In genomic region chr19:9899072-9899779, GRCm38 (mm10) we compare ENCODE assay signal across 8 mouse cellular contexts. TPM values are rescaled to one million over a fixed set of nuclear protein-coding genes. Genes with fewer than 3 reads are reported as not detected.
DNase-seq lines count a peak whose midpoint lies in the region; ATAC-seq and TF ChIP-seq lines count a peak whose summit lies in the region.

Gene Incenp (minus strand): TSS chr19:9899551.

- ATAC-seq in G1E (ENCODE audit: extremely low read depth, insufficient number of reproducible peaks, low FRiP score, poor library complexity, severe bottlenecking) = peak; percentile 90
- ATAC-seq in forebrain, embryonic 16.5 days = peak; percentile 99
- peak; percentile 98 for ATAC-seq in lung, embryonic 14.5 days (ENCODE audit: insufficient read depth)

- peaks cover 38% of the 10 kb centered on the region for H3K36me3 ChIP-seq in G1E (replicated peaks)
- H3K36me3 ChIP-seq in forebrain, embryonic 16.5 days (ENCODE audit: control insufficient read depth, insufficient read depth) = 0 out of 2 replicates have a peak, but pooled peaks cover 2% of the 10 kb centered on the region
- peaks cover 27% of the 10 kb centered on the region for H3K36me3 ChIP-seq in lung, embryonic 14.5 days (ENCODE audit: insufficient read depth)
- H3K36me3 ChIP-seq in thymus, adult 2 months (ENCODE audit: control insufficient read depth, insufficient read depth, low read length) = peaks cover 8% of the 10 kb centered on the region; the same call in 1 of the 2 replicates

- H3K9ac ChIP-seq in forebrain, embryonic 16.5 days (replicated peaks; ENCODE audit: low read depth, low read length) = peak within 1 kb of the TSS; percentile 71
- H3K9ac ChIP-seq in lung, embryonic 14.5 days = peak within 1 kb of the TSS; percentile 93

- H3K9me3 ChIP-seq in G1E (replicated peaks) = no peaks in the 10 kb centered on the region
- H3K9me3 ChIP-seq in forebrain, embryonic 16.5 days (ENCODE audit: control insufficient read depth, low read length) = no peaks in the 10 kb centered on the region
- no peaks in the 10 kb centered on the region for H3K9me3 ChIP-seq in lung, embryonic 14.5 days (ENCODE audit: low read depth, low read length)

- TF ChIP-seq POLR2A in olfactory bulb, adult 2 months (IDR thresholded peaks at IDR 0.05; ENCODE audit: insufficient read depth, low read depth, low read length) = peak; percentile 77; the same call in 1 of the 2 replicates
- TF ChIP-seq POLR2A in thymus, adult 2 months (IDR thresholded peaks at IDR 0.05; ENCODE audit: control insufficient read depth, extremely low read depth, insufficient read depth, low read length, poor library complexity) = peak; percentile 95

- H3K27ac ChIP-seq in forebrain, embryonic 16.5 days (ENCODE audit: low read length) = peak within 1 kb of the TSS; percentile 92
- peak within 1 kb of the TSS; percentile 90 for H3K27ac ChIP-seq in layer of hippocampus, adult 2 months
- peak within 1 kb of the TSS; percentile 90 for H3K27ac ChIP-seq in lung, embryonic 14.5 days (ENCODE audit: low read depth)
- peak within 1 kb of the TSS; percentile 92 for H3K27ac ChIP-seq in olfactory bulb, adult 2 months (ENCODE audit: insufficient read depth, low read depth, low read length)
- peak within 1 kb of the TSS; percentile 85 for H3K27ac ChIP-seq in thymus, adult 2 months (ENCODE audit: control insufficient read depth, insufficient read depth, low read length)

- DNase-seq in G1E (ENCODE audit: low spot score) = peak; percentile 80
- peak; percentile 87 to 95 for DNase-seq in cerebellum, adult 18-20 months
- DNase-seq in heart, postnatal 36 days = peak; percentile 88 to 89
- peak; percentile 93 to 97 for DNase-seq in layer of hippocampus, adult 2 months (ENCODE audit: low spot score in 2 of 2)
- DNase-seq in lung, embryonic 14.5 days = peak; percentile 98
- DNase-seq in thymus, adult 2 months = peak; percentile 93

- H3K4me1 ChIP-seq in G1E (ENCODE audit: insufficient read depth, low read depth, low read length) = peaks cover 51% of the 10 kb centered on the region
- H3K4me1 ChIP-seq in forebrain, embryonic 16.5 days (replicated peaks; ENCODE audit: control insufficient read depth, insufficient read depth, low read length) = peaks cover 21% of the 10 kb centered on the region
- peaks cover 17% of the 10 kb centered on the region for H3K4me1 ChIP-seq in lung, embryonic 14.5 days (ENCODE audit: insufficient read depth)
- no peaks in the 10 kb centered on the region for H3K4me1 ChIP-seq in olfactory bulb, adult 2 months (ENCODE audit: control insufficient read depth, insufficient read depth, low read length)
- peaks cover 10% of the 10 kb centered on the region for H3K4me1 ChIP-seq in thymus, adult 2 months (replicated peaks; ENCODE audit: control insufficient read depth, insufficient read depth, low read length)

- H3K27me3 ChIP-seq in G1E (ENCODE audit: insufficient read depth, low read length) = no peaks in the 10 kb centered on the region
- no peaks in the 10 kb centered on the region for H3K27me3 ChIP-seq in forebrain, embryonic 16.5 days (replicated peaks; ENCODE audit: control insufficient read depth, insufficient read depth, low read length)
- no peaks in the 10 kb centered on the region for H3K27me3 ChIP-seq in lung, embryonic 14.5 days (ENCODE audit: insufficient read depth, low read length)
- no peaks in the 10 kb centered on the region for H3K27me3 ChIP-seq in thymus, adult 2 months (ENCODE audit: control insufficient read depth, insufficient read depth, low read length)

- no peak for TF ChIP-seq CTCF in G1E (IDR thresholded peaks at IDR 0.05; ENCODE audit: low read depth, low read length)
- TF ChIP-seq CTCF in layer of hippocampus, adult 2 months (conservative IDR thresholded peaks at IDR 0.05) = no peak
- TF ChIP-seq CTCF in lung, embryonic 14.5 days (IDR thresholded peaks at IDR 0.05; ENCODE audit: low read depth) = 0 out of 2 replicates have a peak, but pooled peaks have one; percentile 7
- TF ChIP-seq CTCF in olfactory bulb, adult 2 months (IDR thresholded peaks at IDR 0.05; ENCODE audit: insufficient read depth, low read depth, low read length) = no peak
- TF ChIP-seq CTCF in thymus, adult 2 months (IDR thresholded peaks at IDR 0.05; ENCODE audit: borderline replicate concordance, control insufficient read depth, extremely low read depth, insufficient read depth, low read length, poor library complexity) = 0 out of 2 replicates have a peak, but pooled peaks have one; percentile 7

- H3K4me3 ChIP-seq in G1E (ENCODE audit: low read depth, low read length) = peak within 1 kb of the TSS; percentile 93
- H3K4me3 ChIP-seq in forebrain, embryonic 16.5 days (replicated peaks; ENCODE audit: low read length) = peak within 1 kb of the TSS; percentile 91
- H3K4me3 ChIP-seq in layer of hippocampus, adult 2 months = peak within 1 kb of the TSS; percentile 96
- H3K4me3 ChIP-seq in lung, embryonic 14.5 days (ENCODE audit: low read depth, low read length) = peak within 1 kb of the TSS; percentile 96
- peak within 1 kb of the TSS; percentile 66 for H3K4me3 ChIP-seq in olfactory bulb, adult 2 months (ENCODE audit: insufficient read depth, low read depth, low read length)
- H3K4me3 ChIP-seq in thymus, adult 2 months (ENCODE audit: control insufficient read depth, insufficient read depth, low read length) = peak within 1 kb of the TSS; percentile 90

- intact Hi-C loops in heart, postnatal 36 days (cut with DNase I) = loop anchor here (10.0 kb wide), 1 partner anchor 674 kb away; no protein-coding TSS in a partner anchor

- H3K4me2 ChIP-seq in forebrain, embryonic 16.5 days (ENCODE audit: low read length) = peak within 1 kb of the TSS; percentile 78
- H3K4me2 ChIP-seq in lung, embryonic 14.5 days = peak within 1 kb of the TSS; percentile 71

- WGBS in forebrain, embryonic 16.5 days = under 1% methylated on average over 58 of the region's 58 CpGs
- under 1% methylated on average over 58 of the region's 58 CpGs for WGBS in lung, embryonic 14.5 days
- under 1% methylated on average over 58 of the region's 58 CpGs for WGBS in olfactory bulb, adult 2 months
- under 1% methylated on average over 58 of the region's 58 CpGs for WGBS in thymus, adult 2 months

RNA-seq across cellular contexts. Expression of gene Incenp, which starts in this region (rescaled TPM):
- total RNA-seq in G1E (2014; fragmentation: Nextera tagmentation) (125 and 160 TPM in 2 replicates), G1E (2017) (73.2 and 83.8 TPM in 2 replicates)
- 187 and 221 TPM in 2 replicates for polyA plus RNA-seq in G1E (2012)
- polyA plus RNA-seq in forebrain, embryonic 16.5 days (2015; fragmentation: Nextera tagmentation; extraction: Ambion mirVana) = 43.0 and 48.6 TPM in 2 replicates
- 1 to 10 TPM; 6.6 TPM for total RNA-seq in heart, postnatal 36 days (2021)
- 10 to 100 TPM; 13.9 to 14.0 TPM for total RNA-seq in layer of hippocampus, adult 2 months (2021)
- polyA plus RNA-seq in lung, embryonic 14.5 days (2014; fragmentation: Nextera tagmentation; extraction: Ambion mirVana) = 120 and 137 TPM in 2 replicates
- not detected in 2 replicates for polyA plus RNA-seq in olfactory bulb, adult 2 months (2012; ENCODE audit: insufficient read depth, insufficient read length, low replicate concordance, missing spikeins)
- polyA plus RNA-seq in thymus, adult 2 months (2012; rRNA removed) = 88.0 and 109 TPM in 2 replicates

Comparison
In these comparisons a context has a peak if more than half of its experiments do, and no peak if none do; other contexts are left out.
1. Peak in every context shown above with its lines: DNase-seq, ATAC-seq, H3K4me3 ChIP-seq and H3K27ac ChIP-seq.
2. RNA of gene Incenp (total RNA-seq): 73.2 to 160 TPM in G1E; 13.9 to 14.0 TPM in layer of hippocampus, adult 2 months and 6.6 TPM in heart, postnatal 36 days; every median in the first group is over 4 times any median in the second.
3. CTCF ChIP-seq: peak in lung, embryonic 14.5 days (single experiment) and thymus, adult 2 months (single experiment); none in G1E (single experiment), layer of hippocampus, adult 2 months (single experiment) and olfactory bulb, adult 2 months (single experiment).